11 mouse cellular contexts compared by ENCODE assay signal in genomic region chr12:31653611-31654010, GRCm38 (mm10). TPM values are rescaled to one million over a fixed set of nuclear protein-coding genes. Genes with fewer than 3 reads are reported as not detected.
DNase-seq lines count a peak whose midpoint lies in the region; ATAC-seq and TF ChIP-seq lines count a peak whose summit lies in the region.
"Had no signal": no experiment of that assay in that cellular context is flagged by ENCODE, and none has a peak within 500 bp of the region (broad histone marks: within the 10 kb centered on the region; RNA-seq: fewer than 3 reads in every experiment).

No protein-coding gene starts in this region.

- peak overlapping the region; percentile 34; the same call in 1 of the 2 replicates for H3K4me2 ChIP-seq in heart, embryonic 16.5 days (ENCODE audit: low read depth, low read length)
- peak overlapping the region; percentile 60 for H3K4me2 ChIP-seq in CH12.LX (ENCODE audit: insufficient read depth, low read depth, poor library complexity, severe bottlenecking)
- peak overlapping the region; percentile 27; the same call in 1 of the 2 replicates for H3K4me2 ChIP-seq in forebrain, embryonic 12.5 days
- H3K4me2 ChIP-seq in liver, embryonic 16.5 days (ENCODE audit: low read depth, low read length): peak overlapping the region; percentile 80

- TF ChIP-seq RAD21 in CH12.LX (IDR thresholded peaks at IDR 0.05; ENCODE audit: low read depth, low read length): no peak

- H3K79me2 ChIP-seq in heart, adult 2 months (replicated peaks; ENCODE audit: control insufficient read depth, insufficient read depth, low read length): no peaks in the 10 kb centered on the region
- H3K79me2 ChIP-seq in CH12.LX (replicated peaks; ENCODE audit: control insufficient read depth, extremely low read depth, insufficient read depth, poor library complexity, severe bottlenecking): peaks cover 8% of the 10 kb centered on the region

- no peaks in the 10 kb centered on the region for H3K27me3 ChIP-seq in heart, embryonic 16.5 days (ENCODE audit: control insufficient read depth, insufficient read depth, low read length)
- no peaks in the 10 kb centered on the region for H3K27me3 ChIP-seq in heart, adult 2 months (ENCODE audit: control insufficient read depth, insufficient read depth, low read length)
- no peaks in the 10 kb centered on the region for H3K27me3 ChIP-seq in CH12.LX (replicated peaks)
- no peaks in the 10 kb centered on the region for H3K27me3 ChIP-seq in forebrain, embryonic 12.5 days
- no peaks in the 10 kb centered on the region for H3K27me3 ChIP-seq in liver, embryonic 16.5 days (ENCODE audit: control insufficient read depth, insufficient read depth, low read depth, low read length)

- intact Hi-C loops in heart, adult 2 months (cut with DNase I): loop anchor here (1.0 to 10.0 kb wide), 5 partner anchors 19 to 279 kb away; partner anchors contain the start of genes Bcap29 and Cbll1

- 79% methylated on average over 5 of the region's 5 CpGs for WGBS in heart, embryonic 16.5 days
- 75% methylated on average over 5 of the region's 5 CpGs for WGBS in heart, adult 2 months
- 77% methylated on average over 5 of the region's 5 CpGs for WGBS in forebrain, embryonic 12.5 days
- WGBS in liver, embryonic 16.5 days (ENCODE audit: insufficient replicate concordance): 58% methylated on average over 5 of the region's 5 CpGs

- no peak overlapping the region for H3K4me3 ChIP-seq in heart, embryonic 16.5 days (ENCODE audit: low read length)
- H3K4me3 ChIP-seq in heart, adult 2 months: no peak overlapping the region
- peak overlapping the region; percentile 51 to 78 (median 65) for H3K4me3 ChIP-seq in CH12.LX (replicated peaks in 1 of 3; ENCODE audit: low read depth in 2 of 3, low read length in 2 of 3, poor library complexity in 1 of 3)
- no peak overlapping the region for H3K4me3 ChIP-seq in forebrain, embryonic 12.5 days (replicated peaks)
- 0 out of 2 replicates have a peak overlapping the region, but pooled peaks have one; percentile 11 for H3K4me3 ChIP-seq in liver, embryonic 16.5 days (ENCODE audit: low read depth, low read length)

- TF ChIP-seq POLR2A in heart, adult 2 months (IDR thresholded peaks at IDR 0.05; ENCODE audit: insufficient read depth, low read depth, low read length): no peak
- TF ChIP-seq POLR2A in CH12.LX (IDR thresholded peaks at IDR 0.05; ENCODE audit: low read depth, low read length): no peak

- H3K27ac ChIP-seq in heart, embryonic 16.5 days (ENCODE audit: low read length): no peak overlapping the region
- H3K27ac ChIP-seq in heart, adult 2 months: no peak overlapping the region
- no peak overlapping the region for H3K27ac ChIP-seq in CH12.LX (ENCODE audit: insufficient read depth, low read depth)
- H3K27ac ChIP-seq in forebrain, embryonic 12.5 days: no peak overlapping the region
- H3K27ac ChIP-seq in liver, embryonic 16.5 days (ENCODE audit: low read length): no peak overlapping the region

- DNase-seq in heart, adult 2 months: no peak
- peak; percentile 36 for DNase-seq in CH12.LX (ENCODE audit: extremely low read depth)
- DNase-seq in ovary, postnatal 10 days (ENCODE audit: low spot score): no peak
- DNase-seq in thymus, postnatal 10 days (ENCODE audit: low spot score in 2 of 2): no peak
- DNase-seq in right cerebral cortex, postnatal 4 days: no peak
- DNase-seq: embryo, embryonic 11 days; kidney, postnatal 25 days; thymus, postnatal 14 days had no signal

- dilution Hi-C loops in CH12.LX (cut with MboI; ENCODE audit: extremely low pct_ligation_motif_present, extremely low pct_unique_long_range_greater_than_20kb, low sequenced_read_pairs): no loop called here

- no peaks in the 10 kb centered on the region for H3K36me3 ChIP-seq in heart, embryonic 16.5 days (ENCODE audit: control insufficient read depth, insufficient read depth)
- H3K36me3 ChIP-seq in heart, adult 2 months (ENCODE audit: control insufficient read depth, insufficient read depth, low read length): no peaks in the 10 kb centered on the region
- H3K36me3 ChIP-seq in CH12.LX (replicated peaks in 1 of 2; ENCODE audit: control insufficient read depth in 1 of 2, insufficient read depth in 1 of 2, low read length in 1 of 2): peaks cover 4 to 33% of the 10 kb centered on the region in 2 experiments
- 0 out of 2 replicates have a peak, but pooled peaks cover 4% of the 10 kb centered on the region for H3K36me3 ChIP-seq in forebrain, embryonic 12.5 days (replicated peaks)
- H3K36me3 ChIP-seq in liver, embryonic 16.5 days (ENCODE audit: control insufficient read depth, insufficient read depth): no peaks in the 10 kb centered on the region

- H3K4me1 ChIP-seq in heart, embryonic 16.5 days (ENCODE audit: control insufficient read depth, insufficient read depth, low read length): peaks cover 7% of the 10 kb centered on the region
- peaks cover 2% of the 10 kb centered on the region for H3K4me1 ChIP-seq in heart, adult 2 months (ENCODE audit: control insufficient read depth, insufficient read depth, low read length)
- H3K4me1 ChIP-seq in CH12.LX (ENCODE audit: control insufficient read depth in 1 of 2, insufficient read depth in 2 of 2): peaks cover 0 to 27% of the 10 kb centered on the region in 2 experiments; a peak in 2 of 4 replicates
- H3K4me1 ChIP-seq in forebrain, embryonic 12.5 days: peaks cover 6% of the 10 kb centered on the region
- H3K4me1 ChIP-seq in liver, embryonic 16.5 days (ENCODE audit: control insufficient read depth, low read depth, low read length): peaks cover 6% of the 10 kb centered on the region

- TF ChIP-seq EP300 in heart, adult 2 months (IDR thresholded peaks at IDR 0.05; ENCODE audit: insufficient read depth, low read depth, low read length): no peak
- TF ChIP-seq EP300 in CH12.LX (IDR thresholded peaks at IDR 0.05; ENCODE audit: low read length): no peak

- no peaks in the 10 kb centered on the region for H3K9me3 ChIP-seq in heart, embryonic 16.5 days (replicated peaks; ENCODE audit: control insufficient read depth, low read length)
- no peaks in the 10 kb centered on the region for H3K9me3 ChIP-seq in CH12.LX (replicated peaks; ENCODE audit: low read length)
- no peaks in the 10 kb centered on the region for H3K9me3 ChIP-seq in forebrain, embryonic 12.5 days
- H3K9me3 ChIP-seq in liver, embryonic 16.5 days (replicated peaks; ENCODE audit: control insufficient read depth, low read length): no peaks in the 10 kb centered on the region

- TF ChIP-seq CTCF in heart, adult 2 months (IDR thresholded peaks at IDR 0.05): no peak
- TF ChIP-seq CTCF in CH12.LX (conservative IDR thresholded peaks at IDR 0.05 in 1 of 2, IDR thresholded peaks at IDR 0.05 in 1 of 2; ENCODE audit: low read depth in 2 of 2, low read length in 2 of 2): no peak

- no peak for ATAC-seq in heart, embryonic 16.5 days (replicated peaks; ENCODE audit: extremely low read depth, insufficient read depth, low FRiP score)
- no peak for ATAC-seq in forebrain, embryonic 12.5 days (ENCODE audit: low FRiP score)
- no peak for ATAC-seq in liver, embryonic 16.5 days (ENCODE audit: low read depth)

- in situ Hi-C loops in CH12.LX (cut with MboI; ENCODE audit: low pct_ligation_motif_present, low pct_unique_long_range_greater_than_20kb, low sequenced_read_pairs): no loop called here

- H3K9ac ChIP-seq in heart, embryonic 16.5 days (ENCODE audit: low read length): no peak overlapping the region
- no peak overlapping the region for H3K9ac ChIP-seq in heart, adult 2 months (ENCODE audit: low read depth, low read length)
- peak overlapping the region; percentile 70 for H3K9ac ChIP-seq in CH12.LX (ENCODE audit: insufficient read depth, low read depth)
- H3K9ac ChIP-seq in forebrain, embryonic 12.5 days: no peak overlapping the region
- H3K9ac ChIP-seq in liver, embryonic 16.5 days (ENCODE audit: low read depth, low read length): no peak overlapping the region; the same call in 1 of the 2 replicates

TF ChIP-seq in CH12.LX, 34 proteins besides CTCF, POLR2A, EP300 and RAD21 (continues in another document):
- TF ChIP-seq MEF2A (IDR thresholded peaks at IDR 0.05; ENCODE audit: borderline replicate concordance, low read depth, low read length) (no peak), MAFK (IDR thresholded peaks at IDR 0.05; ENCODE audit: insufficient replicate concordance, low read length) (no peak), ELF1 (IDR thresholded peaks at IDR 0.05; ENCODE audit: low read depth, low read length) (no peak), USF1 (IDR thresholded peaks at IDR 0.05; ENCODE audit: low read depth, low read length) (no peak), ETS1 (conservative IDR thresholded peaks at IDR 0.05; ENCODE audit: low read depth, low read length) (no peak), UBTF (IDR thresholded peaks at IDR 0.05; ENCODE audit: low read depth, low read length) (no peak), MYC (IDR thresholded peaks at IDR 0.05; ENCODE audit: low read depth, low read length) (no peak)

RNA-seq across cellular contexts. Expression of gene Dus4l, which starts 1.0 kb away (rescaled TPM):
- 7.1 and 7.4 TPM in 2 replicates for polyA plus RNA-seq in heart, embryonic 16.5 days (2015; fragmentation: Nextera tagmentation; extraction: Ambion mirVana)
- 1 to 10 TPM; 7.9 to 8.8 TPM for total RNA-seq in heart, adult 2 months (2021)
- polyA plus RNA-seq in heart, adult 2 months (2012; rRNA removed): 3.3 and 5.9 TPM in 2 replicates
- total RNA-seq in CH12.LX (2012; rRNA removed) (16.1 and 17.9 TPM in 2 replicates), CH12.LX (2014; rRNA removed) (32.8 and 37.0 TPM in 2 replicates)
- polyA plus RNA-seq in CH12.LX (2012; ENCODE audit: insufficient read length, low read depth): 23.2 and 26.2 TPM in 2 replicates
- 7.4 and 9.5 TPM in 2 replicates for polyA plus RNA-seq in forebrain, embryonic 12.5 days (2016; fragmentation: Nextera tagmentation; extraction: Ambion mirVana)
- 2.4 and 2.6 TPM in 2 replicates for polyA plus RNA-seq in liver, embryonic 16.5 days (2015; fragmentation: Nextera tagmentation; extraction: Ambion mirVana)

RNA-seq across cellular contexts. Expression of gene Cog5, which starts 1.1 kb away (rescaled TPM):
- polyA plus RNA-seq in heart, embryonic 16.5 days (2015; fragmentation: Nextera tagmentation; extraction: Ambion mirVana): 25.6 and 27.3 TPM in 2 replicates
- total RNA-seq in heart, adult 2 months (2021): 10 to 100 TPM; 55.8 to 58.3 TPM
- 24.7 and 48.2 TPM in 2 replicates for polyA plus RNA-seq in heart, adult 2 months (2012; rRNA removed)
- 31.6 and 34.8 TPM in 2 replicates for total RNA-seq in CH12.LX (2012; rRNA removed)
- 40.6 and 42.7 TPM in 2 replicates for total RNA-seq in CH12.LX (2014; rRNA removed)
- polyA plus RNA-seq in CH12.LX (2012; ENCODE audit: insufficient read length, low read depth): 32.0 and 39.3 TPM in 2 replicates
- polyA plus RNA-seq in forebrain, embryonic 12.5 days (2016; fragmentation: Nextera tagmentation; extraction: Ambion mirVana): 30.2 and 30.8 TPM in 2 replicates
- 7.6 and 7.7 TPM in 2 replicates for polyA plus RNA-seq in liver, embryonic 16.5 days (2015; fragmentation: Nextera tagmentation; extraction: Ambion mirVana)

RNA-seq across cellular contexts. Expression of gene Bcap29, which starts 19.2 kb away (rescaled TPM):
- polyA plus RNA-seq in heart, embryonic 16.5 days (2015; fragmentation: Nextera tagmentation; extraction: Ambion mirVana): 41.4 and 50.0 TPM in 2 replicates
- total RNA-seq in heart, adult 2 months (2021): 10 to 100 TPM; 30.9 to 34.3 TPM
- polyA plus RNA-seq in heart, adult 2 months (2012; rRNA removed): 7.9 and 22.0 TPM in 2 replicates
- 31.4 and 32.4 TPM in 2 replicates for total RNA-seq in CH12.LX (2012; rRNA removed)
- 104 and 112 TPM in 2 replicates for total RNA-seq in CH12.LX (2014; rRNA removed)
- polyA plus RNA-seq in CH12.LX (2012; ENCODE audit: insufficient read length, low read depth): 127 and 128 TPM in 2 replicates
- 28.7 and 29.5 TPM in 2 replicates for polyA plus RNA-seq in forebrain, embryonic 12.5 days (2016; fragmentation: Nextera tagmentation; extraction: Ambion mirVana)
- 18.3 and 18.6 TPM in 2 replicates for polyA plus RNA-seq in liver, embryonic 16.5 days (2015; fragmentation: Nextera tagmentation; extraction: Ambion mirVana)

Comparison
In these comparisons a context has a peak if more than half of its experiments do, and no peak if none do; other contexts are left out.
1. H3K4me2 ChIP-seq: peak in every context shown above with its lines; median percentile 80 in liver, embryonic 16.5 days; 60 in CH12.LX; 34 in heart, embryonic 16.5 days; 27 in forebrain, embryonic 12.5 days.
2. H3K4me3 ChIP-seq: peak in CH12.LX (3 of 3) and liver, embryonic 16.5 days (single experiment); none in heart, embryonic 16.5 days (single experiment), heart, adult 2 months (single experiment) and forebrain, embryonic 12.5 days (single experiment).